Mouse (Mus musculus): Measurements from ENCODE around the gene Cracr2a. TPM values are rescaled to one million over a fixed set of nuclear protein-coding genes. Genes with fewer than 3 reads are reported as not detected.
A peak's percentile ranks its signal among the peaks of the same experiment; 100 is the strongest.
"Not testable (repeated sequence)": the region's sequence is repeated elsewhere in the genome, so short reads cannot be mapped to it uniquely, and the experiment has no call there.

Gene Cracr2a
- polyA plus RNA-seq (2014; fragmentation: Nextera tagmentation; extraction: Ambion mirVana), result 2.8 and 3.8 TPM in 2 replicates

- Histone ChIP-seq H3K4me1 (ENCODE audit: insufficient read depth) (no peaks in the 10 kb centered on the region), H3K4me3 (ENCODE audit: low read depth, low read length) (peak within 1 kb of the TSS; percentile 53), H3K36me3 (ENCODE audit: insufficient read depth) (no peaks in the 10 kb centered on the region), H3K9ac (peak within 1 kb of the TSS; percentile 59), H3K27me3 (ENCODE audit: insufficient read depth, low read length) (no peaks in the 10 kb centered on the region), H3K4me2 (peak within 1 kb of the TSS; percentile 87), H3K27ac (ENCODE audit: low read depth) (peak within 1 kb of the TSS; percentile 83), H3K9me3 (ENCODE audit: low read depth, low read length) (no peaks in the 10 kb centered on the region)
- peak; percentile 79 for TF ChIP-seq CTCF (IDR thresholded peaks at IDR 0.05; ENCODE audit: low read depth)
- DNase-seq (peak; percentile 93), ATAC-seq (ENCODE audit: insufficient read depth) (peak; percentile 95)
- 1% methylated on average over 22 of the region's 22 CpGs for WGBS
Observed at GRCm38 (mm10) chr6:127561231-127562020, at the start of gene Cracr2a. Cracr2a (plus strand) TSS chr6:127561338.

DNA sequence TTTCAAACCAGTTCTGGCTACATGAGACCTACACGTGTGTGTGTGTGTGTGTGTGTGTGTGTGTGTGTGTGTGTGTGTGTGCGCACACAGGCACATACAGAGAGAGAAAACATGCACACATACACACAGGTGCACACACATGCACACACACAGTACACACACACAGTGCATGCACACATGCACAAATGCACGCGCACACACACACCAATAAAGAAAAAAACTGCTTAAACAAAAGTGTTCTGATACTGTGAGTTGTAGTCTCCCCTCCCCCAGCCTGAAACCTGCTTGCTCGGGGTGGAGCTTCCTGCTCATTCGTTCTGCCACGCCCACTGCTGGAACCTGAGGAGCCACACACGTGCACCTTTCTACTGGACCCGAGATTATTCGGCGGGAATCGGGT lies 47.4 kb upstream of the Cracr2a start:
- not testable (repeated sequence) for H3K9me3 ChIP-seq (ENCODE audit: low read depth, low read length); ATAC-seq (ENCODE audit: insufficient read depth); H3K9ac ChIP-seq; H3K4me2 ChIP-seq; DNase-seq; H3K4me1 ChIP-seq (ENCODE audit: insufficient read depth); H3K36me3 ChIP-seq (ENCODE audit: insufficient read depth); H3K4me3 ChIP-seq (ENCODE audit: low read depth, low read length); H3K27me3 ChIP-seq (ENCODE audit: insufficient read depth, low read length); H3K27ac ChIP-seq (ENCODE audit: low read depth)
- WGBS, result 90% methylated on average over 4 of the region's 12 CpGs

GRCm38 (mm10) chr6:127521176-127521575 lies 40.0 kb upstream of the Cracr2a start:
- H3K27ac ChIP-seq (ENCODE audit: low read depth), result no peak overlapping the region
- ATAC-seq (ENCODE audit: insufficient read depth), result no peak
- H3K36me3 ChIP-seq (ENCODE audit: insufficient read depth), result no peaks in the 10 kb centered on the region
- no peaks in the 10 kb centered on the region for H3K27me3 ChIP-seq (ENCODE audit: insufficient read depth, low read length)
- no peaks in the 10 kb centered on the region for H3K4me1 ChIP-seq (ENCODE audit: insufficient read depth)
- H3K9ac ChIP-seq, result no peak overlapping the region
- TF ChIP-seq CTCF (IDR thresholded peaks at IDR 0.05; ENCODE audit: low read depth), result no peak
- no peak overlapping the region for H3K4me3 ChIP-seq (ENCODE audit: low read depth, low read length)
- 61% methylated on average over 8 of the region's 8 CpGs for WGBS
- DNase-seq, result no peak
- H3K4me2 ChIP-seq, result no peak overlapping the region
- no peaks in the 10 kb centered on the region for H3K9me3 ChIP-seq (ENCODE audit: low read depth, low read length)

GRCm38 (mm10) chr6:127522326-127522725 lies 38.8 kb upstream of the Cracr2a start:
- H3K4me2 ChIP-seq, result no peak overlapping the region
- no peaks in the 10 kb centered on the region for H3K27me3 ChIP-seq (ENCODE audit: insufficient read depth, low read length)
- DNase-seq (no peak), ATAC-seq (ENCODE audit: insufficient read depth) (no peak)
- no peak overlapping the region for H3K27ac ChIP-seq (ENCODE audit: low read depth)
- no peak for TF ChIP-seq CTCF (IDR thresholded peaks at IDR 0.05; ENCODE audit: low read depth)
- no peak overlapping the region for H3K9ac ChIP-seq
- no peak overlapping the region for H3K4me3 ChIP-seq (ENCODE audit: low read depth, low read length)
- no peaks in the 10 kb centered on the region for H3K36me3 ChIP-seq (ENCODE audit: insufficient read depth)
- no peaks in the 10 kb centered on the region for H3K4me1 ChIP-seq (ENCODE audit: insufficient read depth)
- WGBS, result 15% methylated on average over 9 of the region's 9 CpGs
- no peaks in the 10 kb centered on the region for H3K9me3 ChIP-seq (ENCODE audit: low read depth, low read length)

- Histone ChIP-seq H3K9me3 (ENCODE audit: low read depth, low read length) (no peaks in the 10 kb centered on the region), H3K4me2 (no peak overlapping the region), H3K36me3 (ENCODE audit: insufficient read depth) (no peaks in the 10 kb centered on the region), H3K4me3 (ENCODE audit: low read depth, low read length) (no peak overlapping the region), H3K27me3 (ENCODE audit: insufficient read depth, low read length) (no peaks in the 10 kb centered on the region), H3K27ac (ENCODE audit: low read depth) (no peak overlapping the region), H3K9ac (no peak overlapping the region), H3K4me1 (ENCODE audit: insufficient read depth) (no peaks in the 10 kb centered on the region)
- TF ChIP-seq CTCF (IDR thresholded peaks at IDR 0.05; ENCODE audit: low read depth), result peak; percentile 93
- DNase-seq, result peak; percentile 96
- 31% methylated on average over 8 of the region's 8 CpGs for WGBS
- peak; percentile 54; the same call in 1 of the 2 replicates for ATAC-seq (ENCODE audit: insufficient read depth)
Observed at GRCm38 (mm10) chr6:127524442-127524841, 36.7 kb upstream of the Cracr2a start.

GRCm38 (mm10) chr6:127528625-127529024 lies 32.5 kb upstream of the Cracr2a start:
- Histone ChIP-seq H3K4me1 (ENCODE audit: insufficient read depth) (0 out of 2 replicates have a peak, but pooled peaks cover 2% of the 10 kb centered on the region), H3K4me2 (no peak overlapping the region), H3K36me3 (ENCODE audit: insufficient read depth) (no peaks in the 10 kb centered on the region), H3K9me3 (ENCODE audit: low read depth, low read length) (no peaks in the 10 kb centered on the region), H3K9ac (no peak overlapping the region), H3K27me3 (ENCODE audit: insufficient read depth, low read length) (no peaks in the 10 kb centered on the region), H3K27ac (ENCODE audit: low read depth) (peak overlapping the region; percentile 3; the same call in 1 of the 2 replicates), H3K4me3 (ENCODE audit: low read depth, low read length) (no peak overlapping the region)
- ATAC-seq (ENCODE audit: insufficient read depth), result no peak
- no peak for DNase-seq
- WGBS, result 78% methylated on average over 7 of the region's 7 CpGs
- TF ChIP-seq CTCF (IDR thresholded peaks at IDR 0.05; ENCODE audit: low read depth), result no peak

DNA sequence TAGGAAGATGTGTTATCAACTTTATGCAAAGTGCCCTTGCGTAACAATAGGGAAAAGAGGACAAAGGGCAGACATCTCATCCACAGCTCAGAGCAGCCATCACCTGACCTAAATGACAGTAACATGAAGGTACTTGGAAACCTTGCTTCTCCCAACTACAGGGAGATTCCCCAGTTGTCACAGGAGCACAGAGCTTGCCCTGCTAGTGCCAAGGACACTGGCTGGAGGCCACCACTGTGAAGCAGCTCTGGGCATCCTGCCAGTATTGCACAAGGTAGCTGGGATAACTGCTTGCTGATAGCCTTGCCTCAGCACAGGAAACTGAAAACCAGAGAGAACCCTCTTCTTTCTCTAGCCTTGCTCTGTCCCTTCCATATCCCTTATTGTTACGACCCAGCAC lies 31.7 kb upstream of the Cracr2a start:
- no peaks in the 10 kb centered on the region for H3K9me3 ChIP-seq (ENCODE audit: low read depth, low read length)
- TF ChIP-seq CTCF (IDR thresholded peaks at IDR 0.05; ENCODE audit: low read depth), result no peak
- no peaks in the 10 kb centered on the region for H3K36me3 ChIP-seq (ENCODE audit: insufficient read depth)
- 32% methylated on average over 2 of the region's 2 CpGs for WGBS
- peak overlapping the region; percentile 51; the same call in 1 of the 2 replicates for H3K27ac ChIP-seq (ENCODE audit: low read depth)
- ATAC-seq (ENCODE audit: insufficient read depth) (peak; percentile 45; the same call in 1 of the 2 replicates), DNase-seq (peak; percentile 87)
- H3K9ac ChIP-seq, result no peak overlapping the region
- no peaks in the 10 kb centered on the region for H3K27me3 ChIP-seq (ENCODE audit: insufficient read depth, low read length)
- H3K4me3 ChIP-seq (ENCODE audit: low read depth, low read length), result no peak overlapping the region
- no peak overlapping the region for H3K4me2 ChIP-seq
- H3K4me1 ChIP-seq (ENCODE audit: insufficient read depth), result 0 out of 2 replicates have a peak, but pooled peaks cover 2% of the 10 kb centered on the region

All from lung, embryonic 14.5 days (tissue).